Mouse (Mus musculus): ENCODE results near the gene Olfr1056.
"Not testable (repeated sequence)": the region's sequence is repeated elsewhere in the genome, so short reads cannot be mapped to it uniquely, and the experiment has no call there.

The Olfr1056 gene

GRCm38 (mm10) chr2:86362369-86362768, at the start of gene Olfr1056:
Gene Olfr1056 (minus strand): TSS chr2:86362469.
- DNase-seq (ENCODE audit: low read depth, low spot score) = no peak

GRCm38 (mm10) chr2:86395114-86395513, 32.8 kb upstream of the Olfr1056 start:
- no peak for DNase-seq (ENCODE audit: low read depth, low spot score)

- DNase-seq (ENCODE audit: low read depth, low spot score) = not testable (repeated sequence)
Observed at GRCm38 (mm10) chr2:86388461-86388860, 26.2 kb upstream of the Olfr1056 start, which contains the start of gene Olfr1058. Gene Olfr1058 (minus strand): TSS chr2:86388561.

GRCm38 (mm10) chr2:86378293-86378692, 16.0 kb upstream of the Olfr1056 start, which contains the start of gene Olfr1057:
Gene Olfr1057 (minus strand): TSS chr2:86378393.
- DNase-seq (ENCODE audit: low read depth, low spot score) = no peak

- DNase-seq (ENCODE audit: low read depth, low spot score) = peak; percentile 64
Observed at GRCm38 (mm10) chr2:86366342-86366741, 4.1 kb upstream of the Olfr1056 start.

- DNase-seq (ENCODE audit: low read depth, low spot score) = not testable (repeated sequence)
Observed at GRCm38 (mm10) chr2:86351751-86352150, 10.5 kb downstream of the Olfr1056 start.

GRCm38 (mm10) chr2:86350184-86350583, 12.1 kb downstream of the Olfr1056 start, which contains the start of gene Olfr1055:
Gene Olfr1055 (minus strand): TSS chr2:86350284.
- DNase-seq (ENCODE audit: low read depth, low spot score) = no peak

GRCm38 (mm10) chr2:86335333-86335732, 26.9 kb downstream of the Olfr1056 start, which contains the start of gene Olfr1054:
Gene Olfr1054 (minus strand): TSS chr2:86335433.
- DNase-seq (ENCODE audit: low read depth, low spot score) = no peak

GRCm38 (mm10) chr2:86315184-86315583, 47.1 kb downstream of the Olfr1056 start, which contains the start of gene Olfr1053:
Gene Olfr1053 (minus strand): TSS chr2:86315284.
- no peak for DNase-seq (ENCODE audit: low read depth, low spot score)

Data from ES-CJ7 (cell line).